Mouse (Mus musculus) layer of hippocampus, adult 9-10 months (tissue): Measurements from ENCODE around the gene Zc3h6.

ENCODE experiments used
- DNase-seq: peaks from one replicate; pipeline ENCODE4 v3.0.0; 2022; ENCODE audit warnings: low spot score

The Zc3h6 gene

DNA sequence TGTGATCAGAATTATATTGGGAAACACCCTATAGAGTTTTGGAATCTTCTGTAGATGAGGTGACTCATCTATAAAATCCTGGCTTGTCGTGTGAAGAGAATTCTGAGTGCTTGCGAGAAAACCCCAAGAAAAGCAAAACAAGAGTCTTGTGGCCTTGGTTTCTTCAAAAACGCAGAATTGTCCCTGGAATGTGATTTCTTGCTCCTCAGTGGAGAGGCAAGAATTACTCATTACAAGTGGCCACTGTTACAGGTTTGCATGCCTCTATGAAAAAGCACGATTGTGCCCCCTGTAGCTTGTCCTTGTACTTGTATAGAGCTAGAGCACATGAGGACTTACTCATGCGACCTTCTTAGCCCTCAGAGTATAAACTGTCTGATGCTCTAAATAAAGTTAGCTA is 68.2 kb downstream of the Zc3h6 start:
- no peak for DNase-seq

DNA sequence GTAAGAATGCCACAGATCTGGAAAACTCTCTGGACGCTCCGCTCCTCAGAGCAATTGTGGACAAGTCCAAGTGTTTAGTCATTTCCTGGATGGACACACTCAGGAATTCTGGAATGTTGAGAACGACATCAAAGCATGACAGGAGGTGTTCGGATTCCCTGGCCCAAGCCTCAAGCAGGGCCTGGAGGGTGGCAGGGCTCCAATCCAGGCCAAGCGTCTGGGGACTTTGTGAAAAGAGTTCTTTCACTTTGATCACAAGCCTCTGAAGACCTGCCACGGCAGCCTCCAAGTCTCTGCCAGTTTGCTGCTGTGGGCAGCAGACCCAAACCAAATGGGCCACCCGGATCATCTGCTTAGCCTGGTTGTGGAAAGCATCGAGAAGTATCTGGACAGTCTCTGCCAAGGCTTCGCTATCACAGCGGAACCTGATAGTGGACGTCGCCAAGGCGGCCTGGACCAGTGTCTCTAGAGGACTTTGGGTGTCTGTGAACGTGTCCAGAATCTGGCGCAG is 71.3 kb downstream of the Zc3h6 start:
- DNase-seq = no peak

DNA sequence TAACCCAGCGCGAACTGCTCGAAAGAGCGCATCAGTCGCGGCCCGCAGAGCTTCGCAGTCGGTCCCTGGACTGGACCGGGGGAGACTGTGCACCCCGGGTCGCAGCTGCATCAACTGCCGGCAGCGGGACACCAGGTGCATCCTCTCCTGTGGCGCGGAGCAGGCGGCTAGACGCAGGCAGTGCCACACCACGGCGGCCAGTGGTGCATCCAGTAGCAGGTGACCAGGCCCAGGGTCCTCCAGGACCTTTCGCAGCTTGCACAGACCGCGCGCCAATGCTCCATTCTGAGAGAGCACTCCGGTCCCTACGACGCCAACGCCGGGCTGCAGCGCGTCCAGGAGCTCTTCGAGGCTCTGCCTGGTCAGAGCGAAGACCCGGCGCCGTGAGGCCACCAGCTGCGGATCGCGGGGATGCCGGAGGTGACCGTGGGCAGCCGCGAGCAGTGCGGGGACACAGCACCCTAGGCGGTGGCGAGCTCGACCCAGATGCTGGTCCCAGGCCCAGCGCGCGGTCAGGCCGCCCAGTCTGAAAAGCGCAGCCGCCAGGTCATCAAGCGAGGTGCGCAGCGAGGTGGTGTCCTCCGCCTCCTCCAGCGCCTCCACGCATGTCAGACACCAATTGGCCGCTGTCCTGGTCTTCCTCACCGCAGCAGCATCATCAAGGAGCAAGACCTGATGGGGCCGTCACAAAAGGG is 71.9 kb downstream of the Zc3h6 start:
- no peak for DNase-seq

DNA sequence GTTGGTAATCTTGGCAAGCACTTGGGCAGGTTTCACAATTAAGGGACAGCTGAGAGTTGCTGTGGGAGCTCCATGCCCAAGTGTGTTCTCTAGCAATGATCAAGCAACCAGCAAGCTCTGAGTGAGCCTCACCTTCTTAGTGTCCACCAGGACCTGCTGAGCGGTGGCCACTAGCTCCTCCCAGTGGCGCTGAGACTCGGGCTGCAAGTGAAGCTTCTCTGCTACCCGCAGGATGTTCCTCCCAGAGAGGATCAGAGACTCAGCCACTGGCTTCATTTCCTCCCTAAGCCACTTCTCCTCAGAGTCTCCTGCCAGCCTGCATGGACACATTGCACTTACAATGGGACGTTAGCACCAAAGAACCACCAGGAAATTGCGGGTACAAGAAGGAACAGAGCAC is 73.4 kb downstream of the Zc3h6 start:
- no peak for DNase-seq

DNA sequence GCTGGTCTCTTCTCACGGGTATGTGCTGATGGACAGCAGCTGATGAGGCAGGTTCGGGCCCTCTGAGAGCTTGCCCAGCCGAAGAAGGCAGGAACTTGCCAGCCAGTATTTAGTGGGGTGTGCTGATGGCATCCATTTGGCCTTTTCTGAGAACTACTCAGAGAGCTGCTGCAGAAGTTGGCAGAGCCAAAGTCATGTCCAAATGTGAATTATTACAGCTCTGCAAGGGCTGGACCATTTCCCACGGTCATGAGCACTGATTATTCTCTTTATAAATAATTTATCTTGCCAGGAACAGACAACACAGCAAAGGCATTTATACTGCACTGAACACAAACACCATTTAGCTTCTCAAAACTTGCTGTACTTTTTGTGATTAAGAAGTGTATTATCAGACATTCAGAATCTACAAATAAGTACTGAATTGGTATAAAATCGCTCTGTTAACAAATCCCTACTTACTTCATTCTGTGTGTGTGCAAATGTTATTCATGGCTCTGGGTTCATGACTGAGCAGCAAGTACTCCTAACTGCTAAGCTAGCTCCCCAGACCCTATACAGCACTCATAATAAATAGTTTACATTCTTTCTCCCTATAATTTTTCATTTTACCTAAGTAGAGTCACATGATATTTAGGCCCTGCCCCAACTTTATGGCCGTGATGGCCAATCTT is 79.1 kb downstream of the Zc3h6 start:
- DNase-seq = no peak

DNA sequence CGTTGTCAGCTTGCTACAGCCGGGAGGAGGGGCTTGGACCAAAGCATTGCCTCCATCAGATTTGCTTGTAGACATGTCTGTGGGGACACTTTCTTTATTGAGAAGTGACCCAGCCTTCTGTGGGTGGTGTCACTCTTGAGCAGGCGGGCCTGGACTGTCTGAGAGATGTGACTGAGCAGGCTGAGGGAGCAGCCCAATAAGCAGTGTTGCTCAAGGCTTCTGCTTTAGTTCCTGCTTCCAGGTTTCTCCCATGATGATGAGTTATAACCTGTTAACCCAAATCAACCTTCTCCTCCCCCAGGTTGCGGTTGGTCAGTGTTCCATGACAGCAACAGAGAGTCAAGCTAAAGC is 79.6 kb downstream of the Zc3h6 start:
- no peak for DNase-seq

DNA sequence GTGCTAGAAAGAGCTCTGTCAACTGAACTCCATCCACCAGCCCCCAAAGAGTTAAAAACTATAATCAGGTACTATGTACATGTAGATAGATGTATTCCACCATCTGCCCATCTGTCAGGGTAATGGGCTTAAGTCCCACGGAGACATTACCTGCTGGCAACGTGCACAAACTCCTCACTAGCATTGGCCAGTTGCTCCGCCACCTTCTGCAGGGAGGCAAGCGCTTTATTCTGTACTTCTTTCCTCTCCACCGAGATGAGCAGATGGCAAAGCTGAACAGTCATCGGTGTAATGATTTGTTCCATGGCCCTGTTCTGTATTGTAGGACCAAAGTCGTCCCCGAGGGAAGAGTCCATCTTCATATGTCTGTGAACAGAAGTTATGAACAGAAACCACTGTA is 80.6 kb downstream of the Zc3h6 start, which contains the start of gene Vinac1:
Gene Vinac1, minus strand, starts transcription at position 362 of the 400 bp plus-strand sequence.
- DNase-seq = no peak

DNA sequence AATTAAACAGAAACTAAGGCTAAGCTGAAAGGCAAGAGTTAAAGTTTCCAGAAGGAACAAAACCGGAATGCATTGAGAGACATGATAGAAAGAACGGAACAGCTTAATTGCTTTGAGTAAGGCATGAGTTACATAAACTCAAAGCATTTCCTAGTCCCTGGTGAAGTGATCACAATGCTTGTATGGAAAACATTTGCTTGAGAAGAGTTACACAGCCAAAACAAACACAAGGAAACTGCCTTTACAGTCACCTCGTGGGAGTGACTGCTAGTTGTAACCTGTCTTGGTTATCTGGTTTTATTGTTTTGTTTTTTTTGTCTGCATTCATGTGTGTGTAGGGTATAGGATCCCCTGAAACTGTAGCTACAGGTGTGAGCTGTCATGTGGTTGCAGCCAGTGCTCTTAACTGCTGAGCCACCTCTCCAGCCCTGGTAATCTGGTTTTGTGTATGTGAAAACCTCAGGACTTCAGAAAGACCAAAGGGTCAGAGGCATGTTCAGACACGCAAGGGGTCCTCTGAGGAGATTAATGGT is 85.3 kb downstream of the Zc3h6 start:
- no peak for DNase-seq

DNA sequence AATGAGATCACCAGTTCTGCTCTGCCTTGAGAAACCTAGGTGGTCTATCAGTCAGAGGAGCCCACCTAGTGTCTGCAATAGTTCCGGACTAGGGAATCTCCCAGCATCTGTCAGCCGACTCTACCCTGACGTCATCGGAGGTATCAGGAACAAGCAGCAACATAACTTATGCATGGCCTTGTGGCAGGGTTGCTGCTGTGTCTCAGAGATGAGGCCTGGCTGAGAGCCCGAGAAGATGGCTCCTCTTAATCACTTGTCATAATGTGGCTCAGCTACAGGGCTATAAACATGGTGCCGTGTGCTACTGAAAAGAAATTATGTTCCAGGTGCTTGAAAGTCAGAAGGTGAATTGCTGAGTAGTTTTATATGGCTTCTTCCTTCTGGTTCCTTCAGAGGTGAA is 88.5 kb downstream of the Zc3h6 start:
- DNase-seq = no peak

DNA sequence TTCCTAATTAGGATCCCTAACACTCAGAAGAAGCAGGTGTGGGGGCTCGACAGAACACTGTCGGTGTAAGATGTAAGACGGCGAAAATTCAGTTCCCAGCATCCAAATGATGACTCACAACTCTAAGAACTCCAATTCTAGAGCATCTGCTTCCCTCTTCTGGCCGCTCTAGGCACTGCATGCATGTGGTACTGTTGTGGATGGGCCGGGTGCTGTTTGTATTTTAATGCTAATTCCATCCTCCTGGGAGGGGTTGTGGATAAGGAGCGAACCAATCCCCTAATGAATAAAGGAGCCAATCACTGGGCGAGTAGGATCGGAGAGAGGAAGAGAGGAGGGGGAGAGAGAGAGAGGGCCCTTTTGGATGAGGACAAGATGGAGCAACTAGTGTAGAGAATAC is 89.4 kb downstream of the Zc3h6 start:
- DNase-seq = no peak

DNA sequence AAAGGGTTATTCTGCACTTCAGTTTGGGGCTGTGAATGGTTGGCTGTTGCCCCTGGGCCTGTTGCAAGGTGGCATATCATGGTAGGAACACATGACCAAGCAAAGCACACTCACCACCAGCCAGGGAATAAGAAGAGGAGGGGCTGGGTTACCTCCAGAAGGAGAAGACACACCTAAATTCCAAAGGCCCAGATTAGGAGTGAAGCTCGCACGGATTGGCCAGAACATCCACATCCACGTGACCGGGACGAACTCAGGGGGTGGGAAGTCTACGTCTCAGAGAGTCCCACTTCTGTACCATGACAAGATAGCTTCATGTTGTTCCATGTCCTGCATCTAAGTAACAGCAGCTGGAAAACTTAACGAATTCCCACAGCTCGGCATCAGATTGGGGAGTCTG is 90.1 kb downstream of the Zc3h6 start:
- no peak for DNase-seq

DNA sequence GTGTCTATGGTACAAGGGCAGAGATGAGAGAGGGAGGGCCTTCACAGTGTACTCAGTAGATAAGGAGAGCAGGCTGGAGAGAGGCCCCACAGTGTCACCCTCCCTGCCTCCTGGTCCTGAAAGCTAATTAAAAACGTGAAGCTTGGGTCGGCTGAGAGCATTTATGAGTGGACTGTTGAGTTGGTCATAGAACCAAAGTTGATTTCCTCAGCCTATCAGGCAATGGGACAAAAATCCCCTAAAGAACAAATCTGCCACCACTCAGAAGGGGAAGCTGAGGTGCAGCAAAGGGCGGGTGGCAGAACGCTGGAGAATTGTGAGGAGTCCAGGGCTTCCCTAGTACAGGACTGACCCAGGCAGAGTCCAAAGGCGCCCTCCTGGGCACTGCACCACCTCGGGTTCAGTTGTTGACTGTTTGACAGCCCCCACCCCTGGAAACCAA is 90.7 kb downstream of the Zc3h6 start:
- DNase-seq = no peak

DNA sequence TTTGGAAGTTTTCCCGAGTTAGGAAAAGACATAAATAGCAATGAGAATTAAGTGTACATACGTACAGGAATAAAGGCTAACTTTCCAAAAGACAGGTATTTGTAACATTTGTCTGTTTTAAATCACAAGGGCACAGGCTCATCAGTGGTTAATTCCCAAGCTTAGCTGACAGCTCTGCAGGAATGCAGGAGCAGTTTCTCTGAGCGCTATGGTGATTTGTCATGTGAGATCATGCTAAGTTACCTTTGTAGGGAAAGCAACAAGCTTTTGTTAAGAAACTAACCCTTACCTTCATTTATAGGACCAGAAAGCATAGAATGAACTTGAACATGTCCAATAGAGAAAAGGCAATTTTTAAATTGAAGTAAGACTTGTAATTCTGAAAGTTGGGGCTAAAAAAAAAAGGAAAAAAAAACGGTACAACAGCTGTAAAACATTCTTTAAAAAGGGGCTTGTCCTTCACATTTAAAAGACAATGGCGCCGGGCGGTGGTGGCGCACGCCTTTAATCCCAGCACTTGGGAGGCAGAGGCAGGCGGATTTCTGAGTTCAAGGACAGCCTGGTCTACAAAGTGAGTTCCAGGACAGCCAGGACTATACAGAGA is 94.4 kb downstream of the Zc3h6 start:
- DNase-seq = no peak

DNA sequence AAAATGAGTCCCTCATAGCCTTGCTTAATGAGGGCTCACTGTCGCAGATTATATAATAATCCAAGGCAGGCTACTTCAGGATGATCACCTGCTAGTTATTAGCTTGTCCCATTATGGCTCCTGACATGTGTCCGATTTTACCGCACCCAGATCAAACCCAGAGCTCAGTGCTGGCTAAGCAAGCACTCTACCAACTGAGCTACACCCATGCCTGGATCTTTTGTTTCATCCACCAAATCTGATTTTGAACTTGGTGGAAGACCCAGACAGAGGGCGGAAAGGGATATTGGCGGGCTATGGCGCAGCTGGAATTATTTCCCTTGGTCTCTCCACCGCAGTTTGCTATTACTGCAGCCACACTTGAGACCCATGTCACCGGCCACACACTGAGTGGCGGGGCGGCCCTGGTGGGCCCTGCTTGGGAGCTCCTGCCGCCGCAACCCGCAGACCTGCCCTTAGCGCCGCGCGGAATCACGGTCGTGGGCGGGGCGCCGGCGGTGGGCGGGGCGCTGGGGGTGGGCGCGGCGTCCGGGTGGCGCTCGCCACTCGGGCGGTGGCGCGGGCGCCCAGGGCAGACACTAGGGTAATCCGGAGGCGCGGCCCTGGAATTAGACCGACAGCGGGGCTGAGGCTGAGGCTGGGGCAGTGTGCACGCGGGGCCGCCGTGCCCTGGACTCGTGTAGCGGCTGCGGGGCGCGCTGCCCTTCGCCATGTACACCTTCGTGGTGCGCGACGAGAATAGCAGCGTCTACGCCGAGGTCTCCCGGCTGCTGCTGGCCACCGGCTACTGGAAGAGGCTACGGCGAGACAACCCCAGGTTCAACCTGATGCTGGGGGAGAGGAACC is 98.5 kb downstream of the Zc3h6 start, which contains the start of gene Ttl:
Gene Ttl, plus strand, starts transcription at position 506 of the 846 bp plus-strand sequence.
- no peak for DNase-seq

DNA sequence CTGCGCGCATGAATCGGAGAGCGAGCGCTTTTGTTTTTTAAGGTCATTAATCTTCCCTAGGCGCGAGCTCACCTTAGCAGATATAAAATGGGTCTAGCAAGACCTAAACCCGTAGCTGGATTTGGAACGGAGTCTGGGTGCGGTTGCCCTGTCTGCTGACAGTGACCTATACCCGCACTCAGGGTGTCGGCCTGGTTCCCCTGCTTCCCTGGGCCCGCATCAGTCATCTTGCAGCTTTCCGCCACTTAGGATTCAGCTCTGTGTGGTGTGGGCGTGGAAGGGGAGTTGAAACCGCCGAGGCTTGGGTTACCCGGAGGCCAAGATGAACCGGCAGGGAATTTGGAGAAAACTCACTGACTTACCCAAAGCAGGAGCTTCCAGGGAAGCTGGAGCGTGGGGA is 99.1 kb downstream of the Zc3h6 start:
- no peak for DNase-seq
